Mouse (Mus musculus) erythroblast, embryonic 14.5 days (primary cell): ENCODE results near the gene Tmem132d. TPM values are rescaled to one million over a fixed set of nuclear protein-coding genes. Genes with fewer than 3 reads are reported as not detected.

Experiments used
- H3K27me3 ChIP-seq: 2 replicates; pipeline ENCODE4 v1.6.1; 2012; ENCODE audit warnings: inconsistent platforms; ENCODE audit not compliant: control insufficient read depth
- H3K36me3 ChIP-seq: 2 replicates; pipeline ENCODE4 v1.6.1; 2012; ENCODE audit warnings: mild to moderate bottlenecking, inconsistent platforms; ENCODE audit not compliant: control insufficient read depth
- H3K4me1 ChIP-seq: 2 replicates; pipeline ENCODE4 v1.6.1; 2012; ENCODE audit warnings: inconsistent platforms; ENCODE audit not compliant: control insufficient read depth
- H3K4me3 ChIP-seq: replicated peaks from 2 replicates; pipeline ENCODE3; 2012; ENCODE audit warnings: moderate library complexity, mild to moderate bottlenecking, inconsistent platforms
- H3K9me3 ChIP-seq: 2 replicates; pipeline ENCODE4 v1.6.1; 2012; ENCODE audit warnings: low read length, inconsistent platforms, mixed read lengths; ENCODE audit not compliant: control insufficient read depth
- GATA1 ChIP-seq: IDR thresholded peaks from 2 replicates; pipeline ENCODE4 v1.6.1; 2012; ENCODE audit warnings: low read length, inconsistent platforms, mixed read lengths
- TAL1 ChIP-seq: IDR thresholded peaks from 3 replicates; pipeline ENCODE4 v1.6.1; 2012; ENCODE audit warnings: low read length, inconsistent platforms, mixed read lengths
- polyA plus RNA-seq: library from polyadenylated mRNA; stranded (reverse); fragments of >175 nt; gene quantifications from 2 replicates; pipeline ENCODE4 v1.2.3, GENCODE M21; 2012

The Tmem132d gene
- polyA plus RNA-seq, 1 experiment, result not detected

- TF ChIP-seq GATA1, result no peak
- no peak for TF ChIP-seq TAL1
- H3K9me3 ChIP-seq, result peaks cover 65% of the 10 kb centered on the region
- no peaks in the 10 kb centered on the region for H3K36me3 ChIP-seq
- H3K4me1 ChIP-seq, result no peaks in the 10 kb centered on the region
- H3K27me3 ChIP-seq, result no peaks in the 10 kb centered on the region
- no peak overlapping the region for H3K4me3 ChIP-seq
These were observed 63.1 kb downstream of the Tmem132d start for GRCm38 (mm10) chr5:128369814-128370213.

- Histone ChIP-seq H3K4me1 (no peaks in the 10 kb centered on the region), H3K4me3 (no peak overlapping the region), H3K27me3 (no peaks in the 10 kb centered on the region), H3K9me3 (peaks cover 65% of the 10 kb centered on the region), H3K36me3 (no peaks in the 10 kb centered on the region)
- no peak for TF ChIP-seq GATA1
- no peak for TF ChIP-seq TAL1
These were observed 63.8 kb downstream of the Tmem132d start for GRCm38 (mm10) chr5:128369111-128369510.

GRCm38 (mm10) chr5:128365261-128365985 lies 67.5 kb downstream of the Tmem132d start:
- no peaks in the 10 kb centered on the region for H3K36me3 ChIP-seq
- no peaks in the 10 kb centered on the region for H3K4me1 ChIP-seq
- peaks cover 57% of the 10 kb centered on the region for H3K9me3 ChIP-seq
- TF ChIP-seq GATA1, result no peak
- no peak for TF ChIP-seq TAL1
- H3K4me3 ChIP-seq, result no peak overlapping the region
- no peaks in the 10 kb centered on the region for H3K27me3 ChIP-seq

GRCm38 (mm10) chr5:128360946-128361675 lies 71.8 kb downstream of the Tmem132d start:
- TF ChIP-seq GATA1, result no peak
- no peak for TF ChIP-seq TAL1
- Histone ChIP-seq H3K9me3 (peaks cover 74% of the 10 kb centered on the region), H3K27me3 (no peaks in the 10 kb centered on the region), H3K4me3 (no peak overlapping the region), H3K4me1 (no peaks in the 10 kb centered on the region), H3K36me3 (no peaks in the 10 kb centered on the region)

GRCm38 (mm10) chr5:128348835-128349234 lies 84.0 kb downstream of the Tmem132d start:
- Histone ChIP-seq H3K9me3 (peaks cover 61% of the 10 kb centered on the region), H3K27me3 (no peaks in the 10 kb centered on the region), H3K36me3 (no peaks in the 10 kb centered on the region), H3K4me1 (no peaks in the 10 kb centered on the region), H3K4me3 (no peak overlapping the region)
- TF ChIP-seq GATA1 (no peak), TAL1 (no peak)

- Histone ChIP-seq H3K4me3 (no peak overlapping the region), H3K9me3 (peaks cover 82% of the 10 kb centered on the region), H3K27me3 (no peaks in the 10 kb centered on the region), H3K4me1 (no peaks in the 10 kb centered on the region), H3K36me3 (no peaks in the 10 kb centered on the region)
- TF ChIP-seq GATA1, result no peak
- no peak for TF ChIP-seq TAL1
These were observed 96.0 kb downstream of the Tmem132d start for GRCm38 (mm10) chr5:128336841-128337240.

- Histone ChIP-seq H3K4me3 (no peak overlapping the region), H3K4me1 (no peaks in the 10 kb centered on the region), H3K36me3 (no peaks in the 10 kb centered on the region), H3K27me3 (no peaks in the 10 kb centered on the region), H3K9me3 (peaks cover 73% of the 10 kb centered on the region)
- TF ChIP-seq GATA1, result no peak
- TF ChIP-seq TAL1, result no peak
These were observed 100.1 kb downstream of the Tmem132d start for GRCm38 (mm10) chr5:128332766-128333165.

GRCm38 (mm10) chr5:128330351-128330750 lies 102.5 kb downstream of the Tmem132d start:
- no peaks in the 10 kb centered on the region for H3K27me3 ChIP-seq
- H3K4me1 ChIP-seq, result no peaks in the 10 kb centered on the region

GRCm38 (mm10) chr5:128302387-128302786 lies 130.5 kb downstream of the Tmem132d start:
- Histone ChIP-seq H3K4me3 (no peak overlapping the region), H3K36me3 (no peaks in the 10 kb centered on the region), H3K4me1 (no peaks in the 10 kb centered on the region), H3K9me3 (peaks cover 74% of the 10 kb centered on the region), H3K27me3 (no peaks in the 10 kb centered on the region)
- TF ChIP-seq GATA1 (no peak), TAL1 (no peak)

More at GRCm38 (mm10) chr5:128330351-128330750, 102.5 kb downstream of the Tmem132d start:
- H3K4me3 ChIP-seq, result no peak overlapping the region
- TF ChIP-seq TAL1, result no peak
- TF ChIP-seq GATA1, result no peak
- no peaks in the 10 kb centered on the region for H3K36me3 ChIP-seq
- H3K9me3 ChIP-seq, result peaks cover 53% of the 10 kb centered on the region
